In the genomic region with DNA sequence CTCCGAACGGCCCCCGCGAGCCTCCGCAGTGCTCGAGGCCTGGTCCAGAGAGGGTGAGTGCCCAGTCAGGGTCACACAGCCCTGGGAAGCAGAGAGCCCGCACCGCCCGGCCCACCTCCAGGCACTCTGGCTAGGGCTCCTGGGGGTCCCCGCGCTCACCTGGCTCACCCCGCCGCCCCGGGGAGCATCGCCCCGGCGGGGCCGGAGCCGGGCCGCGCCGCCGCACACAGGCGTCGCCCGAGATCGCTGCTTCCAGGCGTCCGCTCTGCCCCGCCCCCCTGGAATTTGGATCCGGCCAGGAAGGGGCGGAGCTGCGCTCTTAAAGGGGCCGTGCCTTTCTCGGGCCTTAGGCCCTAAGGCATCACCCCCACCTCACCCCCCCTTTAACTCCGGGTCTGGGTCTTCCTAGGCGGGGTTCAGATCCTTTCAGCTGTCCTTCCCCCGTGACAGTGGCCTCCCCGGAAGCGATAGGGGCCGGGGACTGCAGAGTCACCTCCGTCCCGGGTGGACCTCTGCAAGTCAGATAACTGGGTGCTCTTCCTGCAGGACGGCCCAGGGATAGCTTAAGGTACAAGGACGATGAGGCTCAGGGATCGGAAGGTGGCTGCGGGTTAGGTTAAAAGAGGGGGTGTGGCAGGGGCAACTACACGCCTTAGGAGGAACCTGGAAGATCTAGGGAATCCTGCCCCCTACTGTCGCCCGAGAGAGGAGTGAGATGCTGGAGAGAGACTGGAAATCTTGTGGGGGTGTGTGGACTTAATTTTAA, we compare ENCODE assay signal across 8 mouse cellular contexts. TPM values are rescaled to one million over a fixed set of nuclear protein-coding genes. Genes with fewer than 3 reads are reported as not detected.
DNase-seq lines count a peak whose midpoint lies in the region; ATAC-seq and TF ChIP-seq lines count a peak whose summit lies in the region.

Gene Gas2l1 (minus strand): TSS at position 272 of the 766 bp plus-strand sequence.

- H3K36me3 ChIP-seq in C2C12 (ENCODE audit: control insufficient read depth, insufficient read depth), result peaks cover 35% of the 10 kb centered on the region
- H3K36me3 ChIP-seq in embryonic facial prominence, embryonic 14.5 days (ENCODE audit: control insufficient read depth, insufficient read depth, low read length), result peaks cover 34% of the 10 kb centered on the region
- no peaks in the 10 kb centered on the region for H3K36me3 ChIP-seq in heart, adult 2 months (ENCODE audit: control insufficient read depth, insufficient read depth, low read length)
- peaks cover 7% of the 10 kb centered on the region for H3K36me3 ChIP-seq in liver, adult 2 months (ENCODE audit: control insufficient read depth, insufficient read depth, low read length)
- peaks cover 15% of the 10 kb centered on the region for H3K36me3 ChIP-seq in myocyte (ENCODE audit: control insufficient read depth, insufficient read depth)
- H3K36me3 ChIP-seq in stomach, embryonic 14.5 days (ENCODE audit: control insufficient read depth, insufficient read depth, low read length), result peaks cover 23% of the 10 kb centered on the region

- peak; percentile 86 for ATAC-seq in embryonic facial prominence, embryonic 14.5 days (ENCODE audit: low read depth)
- peak; percentile 80 for ATAC-seq in stomach, embryonic 14.5 days (ENCODE audit: insufficient number of reproducible peaks, insufficient read depth, low FRiP score, low read depth)

- peaks cover 1% of the 10 kb centered on the region; the same call in 1 of the 2 replicates for H3K4me1 ChIP-seq in bone marrow, adult 2 months (ENCODE audit: control insufficient read depth, insufficient read depth, low read length)
- peaks cover 21% of the 10 kb centered on the region for H3K4me1 ChIP-seq in embryonic facial prominence, embryonic 14.5 days (ENCODE audit: control insufficient read depth, insufficient read depth, low read length)
- peaks cover 7% of the 10 kb centered on the region for H3K4me1 ChIP-seq in heart, adult 2 months (ENCODE audit: control insufficient read depth, insufficient read depth, low read length)
- H3K4me1 ChIP-seq in liver, adult 2 months (ENCODE audit: control insufficient read depth, insufficient read depth, low read length), result peaks cover 24% of the 10 kb centered on the region
- H3K4me1 ChIP-seq in stomach, embryonic 14.5 days (ENCODE audit: control insufficient read depth, insufficient read depth, low read length), result peaks cover 32% of the 10 kb centered on the region

- under 1% methylated on average over 50 of the region's 50 CpGs for WGBS in bone marrow, adult 2 months
- 1% methylated on average over 26 of the region's 50 CpGs for WGBS in embryonic facial prominence, embryonic 14.5 days
- under 1% methylated on average over 50 of the region's 50 CpGs for WGBS in heart, adult 2 months
- under 1% methylated on average over 50 of the region's 50 CpGs for WGBS in liver, adult 2 months
- under 1% methylated on average over 50 of the region's 50 CpGs for WGBS in stomach, embryonic 14.5 days

- peak within 1 kb of the TSS; percentile 65 for H3K4me3 ChIP-seq in C2C12 (ENCODE audit: insufficient read depth, poor library complexity, severe bottlenecking)
- peak within 1 kb of the TSS; percentile 85 for H3K4me3 ChIP-seq in bone marrow, adult 2 months (replicated peaks; ENCODE audit: control insufficient read depth, low read depth, low read length)
- peak within 1 kb of the TSS; percentile 82 for H3K4me3 ChIP-seq in embryonic facial prominence, embryonic 14.5 days (ENCODE audit: low read depth, low read length)
- peak within 1 kb of the TSS; percentile 83 for H3K4me3 ChIP-seq in heart, adult 2 months
- H3K4me3 ChIP-seq in liver, adult 2 months (ENCODE audit: insufficient read depth, low read depth, low read length), result peak within 1 kb of the TSS; percentile 88
- peak within 1 kb of the TSS; percentile 79 for H3K4me3 ChIP-seq in myocyte
- H3K4me3 ChIP-seq in stomach, embryonic 14.5 days (ENCODE audit: low read depth, low read length), result peak within 1 kb of the TSS; percentile 78

- H3K79me3 ChIP-seq in C2C12 (ENCODE audit: low read depth), result peaks cover 16% of the 10 kb centered on the region

- H3K4me2 ChIP-seq in embryonic facial prominence, embryonic 14.5 days (ENCODE audit: low read depth, low read length), result peak within 1 kb of the TSS; percentile 96
- H3K4me2 ChIP-seq in myocyte (ENCODE audit: low read depth), result peak within 1 kb of the TSS; percentile 100
- H3K4me2 ChIP-seq in stomach, embryonic 14.5 days (replicated peaks; ENCODE audit: low read depth, low read length), result peak within 1 kb of the TSS; percentile 93

- peak within 1 kb of the TSS; percentile 36; the same call in 1 of the 2 replicates for H3K27ac ChIP-seq in bone marrow, adult 2 months (ENCODE audit: control insufficient read depth, insufficient read depth, low read depth, low read length, poor library complexity)
- H3K27ac ChIP-seq in embryonic facial prominence, embryonic 14.5 days (replicated peaks; ENCODE audit: low read depth, low read length), result peak within 1 kb of the TSS; percentile 54
- peak within 1 kb of the TSS; percentile 82 for H3K27ac ChIP-seq in heart, adult 2 months
- H3K27ac ChIP-seq in liver, adult 2 months (replicated peaks; ENCODE audit: insufficient read depth, low read depth, low read length), result peak within 1 kb of the TSS; percentile 55
- H3K27ac ChIP-seq in stomach, embryonic 14.5 days (ENCODE audit: low read length), result no peak within 1 kb of the TSS

- DNase-seq in embryonic facial prominence, embryonic 14.5 days (ENCODE audit: low spot score), result peak; percentile 93
- DNase-seq in heart, adult 2 months, result peak; percentile 93 to 98
- DNase-seq in kidney, adult 8-10 months, result peak; percentile 86 to 92
- DNase-seq in liver, adult 2 months (ENCODE audit: extremely low read depth, low read depth, low spot score), result peak; percentile 63

- H3K9ac ChIP-seq in embryonic facial prominence, embryonic 14.5 days (ENCODE audit: low read depth, low read length), result peak within 1 kb of the TSS; percentile 78
- H3K9ac ChIP-seq in heart, adult 2 months (ENCODE audit: low read depth, low read length), result peak within 1 kb of the TSS; percentile 80
- H3K9ac ChIP-seq in liver, adult 2 months (ENCODE audit: low read depth, low read length), result peak within 1 kb of the TSS; percentile 83
- peak within 1 kb of the TSS; percentile 71 for H3K9ac ChIP-seq in stomach, embryonic 14.5 days (replicated peaks; ENCODE audit: low read depth, low read length)

- no peaks in the 10 kb centered on the region for H3K27me3 ChIP-seq in C2C12 (ENCODE audit: control insufficient read depth, insufficient read depth, insufficient read length)
- H3K27me3 ChIP-seq in embryonic facial prominence, embryonic 14.5 days (replicated peaks; ENCODE audit: control insufficient read depth, insufficient read depth, low read length), result peaks cover 38% of the 10 kb centered on the region
- H3K27me3 ChIP-seq in heart, adult 2 months (ENCODE audit: control insufficient read depth, insufficient read depth, low read length), result no peaks in the 10 kb centered on the region
- no peaks in the 10 kb centered on the region for H3K27me3 ChIP-seq in liver, adult 2 months (ENCODE audit: control insufficient read depth, insufficient read depth, low read length)
- no peaks in the 10 kb centered on the region for H3K27me3 ChIP-seq in myocyte (ENCODE audit: control insufficient read depth, insufficient read depth, insufficient read length)
- H3K27me3 ChIP-seq in stomach, embryonic 14.5 days (ENCODE audit: control insufficient read depth, insufficient read depth, low read length), result peaks cover 16% of the 10 kb centered on the region

- intact Hi-C loops in heart, adult 2 months (cut with DNase I), result loop anchor here (1.0 to 2.0 kb wide), 3 partner anchors 34 to 78 kb away; partner anchors contain the start of genes Ap1b1, Ewsr1 and Rhbdd3

- peaks cover 31% of the 10 kb centered on the region for H3K79me2 ChIP-seq in C2C12 (ENCODE audit: control insufficient read depth, insufficient read depth)
- H3K79me2 ChIP-seq in heart, adult 2 months (replicated peaks; ENCODE audit: control insufficient read depth, insufficient read depth, low read length), result no peaks in the 10 kb centered on the region
- peaks cover 8% of the 10 kb centered on the region; the same call in 1 of the 2 replicates for H3K79me2 ChIP-seq in liver, adult 2 months (ENCODE audit: control insufficient read depth, insufficient read depth, low read length)
- peaks cover 11% of the 10 kb centered on the region for H3K79me2 ChIP-seq in myocyte (ENCODE audit: control insufficient read depth, insufficient read depth)

- TF ChIP-seq POLR2A in bone marrow, adult 2 months (IDR thresholded peaks at IDR 0.05; ENCODE audit: borderline replicate concordance, control insufficient read depth, low read depth, low read length), result 0 out of 2 replicates have a peak, but pooled peaks have one; percentile 1
- TF ChIP-seq POLR2A in heart, adult 2 months (IDR thresholded peaks at IDR 0.05; ENCODE audit: insufficient read depth, low read depth, low read length), result peak; percentile 45; the same call in 1 of the 2 replicates
- 0 out of 2 replicates have a peak, but pooled peaks have one; percentile 30 for TF ChIP-seq POLR2A in liver, adult 2 months (IDR thresholded peaks at IDR 0.05; ENCODE audit: extremely low read depth, insufficient read depth, low read length)
- TF ChIP-seq POLR2A in myocyte (IDR thresholded peaks at IDR 0.05; ENCODE audit: insufficient read length, low read depth), result peak; percentile 84

- TF ChIP-seq CTCF in C2C12 (IDR thresholded peaks at IDR 0.05; ENCODE audit: control insufficient read depth, insufficient read depth, insufficient read length), result peak; percentile 58
- TF ChIP-seq CTCF in bone marrow, adult 2 months (IDR thresholded peaks at IDR 0.05; ENCODE audit: control insufficient read depth, insufficient read depth, low read length), result peak; percentile 58; the same call in 1 of the 2 replicates
- peak; percentile 82 for TF ChIP-seq CTCF in heart, adult 2 months (IDR thresholded peaks at IDR 0.05)
- TF ChIP-seq CTCF in liver, adult 2 months (IDR thresholded peaks at IDR 0.05; ENCODE audit: low read depth, low read length), result peak; percentile 72

- TF ChIP-seq EP300 in heart, adult 2 months (IDR thresholded peaks at IDR 0.05; ENCODE audit: insufficient read depth, low read depth, low read length), result peak; percentile 61; the same call in 1 of the 2 replicates

- no peaks in the 10 kb centered on the region for H3K9me3 ChIP-seq in embryonic facial prominence, embryonic 14.5 days (ENCODE audit: control insufficient read depth, low read length)
- H3K9me3 ChIP-seq in stomach, embryonic 14.5 days (ENCODE audit: control insufficient read depth, low read depth, low read length), result no peaks in the 10 kb centered on the region

- H3ac ChIP-seq in C2C12 (ENCODE audit: control insufficient read depth, insufficient read length, low read depth), result peak within 1 kb of the TSS; percentile 98
- peak within 1 kb of the TSS; percentile 79 for H3ac ChIP-seq in myocyte (ENCODE audit: control insufficient read depth, insufficient read length)

RNA-seq across cellular contexts. Expression of gene Gas2l1, which starts in this region (rescaled TPM):
- polyA plus RNA-seq in C2C12 (2012; fragmentation: generic; extraction: Trizol) (104 TPM), myocyte (2012; fragmentation: generic; extraction: Trizol) (69.3 TPM)
- 40.2 and 78.2 TPM in 2 replicates for polyA plus RNA-seq in bone marrow, adult 2 months (2011; ENCODE audit: insufficient read depth, insufficient read length, low replicate concordance, missing spikeins)
- polyA plus RNA-seq in embryonic facial prominence, embryonic 14.5 days (2014; fragmentation: Nextera tagmentation; extraction: Ambion mirVana), result 33.8 and 38.1 TPM in 2 replicates
- total RNA-seq in heart, adult 2 months (2021), result 10 to 100 TPM; 18.2 to 21.0 TPM
- polyA plus RNA-seq in heart, adult 2 months (2012; rRNA removed), result 22.5 and 27.9 TPM in 2 replicates
- total RNA-seq in liver, adult 2 months (2014; rRNA removed), result 3.1 and 7.3 TPM in 2 replicates
- polyA plus RNA-seq in liver, adult 2 months (2012; rRNA removed), result 25.4 and 25.8 TPM in 2 replicates
- polyA plus RNA-seq in stomach, embryonic 14.5 days (2014; fragmentation: Nextera tagmentation; extraction: Ambion mirVana), result 22.9 and 27.9 TPM in 2 replicates

Comparison
In these comparisons a context has a peak if more than half of its experiments do, and no peak if none do; other contexts are left out.
1. POLR2A ChIP-seq: peak in every context shown above with its lines; median percentile 84 in myocyte; 45 in heart, adult 2 months; 30 in liver, adult 2 months; 1 in bone marrow, adult 2 months.